Mouse (Mus musculus) heart, adult 2 months (tissue): ENCODE results near the gene Ugt1a10. TPM values are rescaled to one million over a fixed set of nuclear protein-coding genes. Genes with fewer than 3 reads are reported as not detected.

ENCODE experiments used
- DNase-seq, 2 experiments: peaks; one replicate each; pipeline ENCODE4 v3.0.0; 2021
- H3K27ac ChIP-seq: fragments of 200-600 bp; 2 replicates; pipeline ENCODE4 v1.8.1; 2022
- H3K27me3 ChIP-seq: fragments of 200-500 bp; 2 replicates; pipeline ENCODE4 v1.6.1; 2012; ENCODE audit warnings: mild to moderate bottlenecking, low read length, inconsistent platforms, mixed read lengths; ENCODE audit not compliant: control insufficient read depth, insufficient read depth
- H3K36me3 ChIP-seq: fragments of 200-500 bp; 2 replicates; pipeline ENCODE4 v1.6.1; 2012; ENCODE audit warnings: low read length, inconsistent platforms; ENCODE audit not compliant: control insufficient read depth, insufficient read depth
- H3K4me1 ChIP-seq: fragments of 200-500 bp; 2 replicates; pipeline ENCODE4 v1.6.1; 2011; ENCODE audit warnings: low read length; ENCODE audit not compliant: control insufficient read depth, insufficient read depth
- H3K4me3 ChIP-seq: fragments of 200-600 bp; 2 replicates; pipeline ENCODE4 v1.8.1; 2022
- H3K79me2 ChIP-seq: fragments of 200-500 bp; replicated peaks from 2 replicates; pipeline ENCODE4 v1.6.1; 2012; ENCODE audit warnings: mild to moderate bottlenecking, inconsistent platforms, low read length, moderate library complexity, mixed read lengths; ENCODE audit not compliant: control insufficient read depth, insufficient read depth
- H3K9ac ChIP-seq: fragments of 200-500 bp; 2 replicates; pipeline ENCODE4 v1.6.1; 2012; ENCODE audit warnings: low read depth, mild to moderate bottlenecking, control low read depth, inconsistent platforms, low read length, mixed read lengths
- CTCF ChIP-seq: fragments of 200-600 bp; IDR thresholded peaks from 2 replicates; pipeline ENCODE4 v1.8.1; 2022; ENCODE audit warnings: antibody characterized with exemption, mild to moderate bottlenecking, moderate library complexity
- EP300 ChIP-seq: fragments of 200-500 bp; IDR thresholded peaks from 2 replicates; pipeline ENCODE4 v1.6.1; 2011; ENCODE audit warnings: low read depth, low read length, control low read depth; ENCODE audit not compliant: insufficient read depth
- POLR2A ChIP-seq: fragments of 200-500 bp; IDR thresholded peaks from 2 replicates; pipeline ENCODE4 v1.6.1; 2011; ENCODE audit warnings: mild to moderate bottlenecking, low read depth, low read length, control low read depth; ENCODE audit not compliant: insufficient read depth
- WGBS: fragments of 180-500 bp; shearing (Covaris S2); methylation state at CpG from one replicate; pipeline ENCODE4 v1.1.7; 2018; 5-methylcytosine and 5-hydroxymethylcytosine counted together
- intact Hi-C: fragments of 180-260 bp; cut with DNase I; formaldehyde crosslinking; loops from one replicate; pipeline ENCODE4 v1.15.1; 2025
- polyA plus RNA-seq: library from polyadenylated mRNA; depleted of rRNA; stranded (reverse); fragments of >200 nt; gene quantifications from 2 replicates; pipeline ENCODE4 v1.2.3, GENCODE M21; 2012
- total RNA-seq, 2 experiments: library from RNA; stranded (reverse); gene quantifications; 2 replicates each; pipeline ENCODE4 v1.2.3; 2021

Gene Ugt1a10
- total and polyA plus RNA-seq, 3 experiments, result not detected

DNA sequence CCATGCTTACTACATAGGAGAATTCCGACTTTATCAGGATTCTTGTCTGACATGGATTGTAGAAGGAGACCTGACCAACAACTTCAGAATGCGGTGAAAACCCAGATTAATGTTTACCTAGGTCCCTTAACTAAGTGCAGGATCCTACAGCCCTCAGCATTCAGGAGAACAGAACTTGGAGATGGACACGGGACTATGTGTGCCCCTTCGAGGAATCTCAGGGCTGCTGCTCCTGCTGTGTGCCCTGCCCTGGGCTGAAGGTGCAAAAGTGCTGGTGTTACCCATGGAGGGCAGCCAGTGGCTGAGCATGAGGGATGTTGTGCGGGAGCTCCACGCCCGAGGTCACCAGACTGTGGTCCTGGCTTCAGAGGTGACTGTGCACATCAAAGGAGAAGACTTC lies 145.3 kb downstream of the Ugt1a10 start, which contains the start of gene Ugt1a2:
TSS of gene Ugt1a2 (plus strand) at position 146 of the 400 bp plus-strand sequence.
- intact Hi-C loops, result no loop called here
- 0 out of 2 replicates have a peak, but pooled peaks cover 1% of the 10 kb centered on the region for H3K27me3 ChIP-seq
- no peaks in the 10 kb centered on the region for H3K79me2 ChIP-seq
- no peak within 1 kb of the TSS for H3K9ac ChIP-seq
- TF ChIP-seq POLR2A, result no peak
- TF ChIP-seq CTCF, result no peak
- no peak for TF ChIP-seq EP300
- H3K4me3 ChIP-seq, result no peak within 1 kb of the TSS
- H3K36me3 ChIP-seq, result no peaks in the 10 kb centered on the region
- H3K4me1 ChIP-seq, result no peaks in the 10 kb centered on the region
- no peak within 1 kb of the TSS for H3K27ac ChIP-seq
- WGBS, result 75% methylated on average over 7 of the region's 7 CpGs
- no peak for DNase-seq

DNA sequence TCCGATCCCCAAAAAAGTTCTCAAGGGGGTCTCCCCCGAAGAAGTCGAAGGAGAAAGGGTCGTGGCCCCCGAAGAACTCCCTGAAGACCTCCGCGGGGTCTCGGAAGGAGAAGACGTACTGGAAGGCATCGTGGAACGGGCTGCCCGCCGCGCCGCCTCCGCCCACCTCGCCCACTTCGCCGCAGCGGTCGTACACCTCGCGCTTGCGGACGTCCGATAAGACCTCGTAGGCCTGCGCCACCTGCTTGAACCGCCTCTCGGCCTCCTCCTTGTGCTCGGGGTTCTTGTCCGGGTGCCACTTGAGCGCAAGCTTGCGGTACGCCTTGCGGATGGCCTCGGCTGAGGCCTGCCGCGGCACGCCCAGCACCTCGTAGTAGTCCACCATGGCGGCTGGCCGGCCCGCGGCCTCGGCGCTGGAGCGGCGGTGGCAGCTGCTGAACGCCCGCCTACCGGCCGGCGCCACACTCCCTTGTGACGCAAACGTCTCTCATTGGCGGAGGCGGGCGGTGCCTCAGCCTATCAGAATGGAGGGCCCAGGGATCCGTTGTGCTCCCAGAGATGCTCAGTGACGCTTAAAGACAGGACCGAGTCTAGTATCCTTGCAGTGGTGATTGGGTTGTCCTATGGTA lies 150.2 kb downstream of the Ugt1a10 start, which contains the start of gene Dnajb3:
TSS of gene Dnajb3 (minus strand) at position 489 of the 629 bp plus-strand sequence.
- Histone ChIP-seq H3K36me3 (no peaks in the 10 kb centered on the region), H3K27ac (no peak within 1 kb of the TSS), H3K4me3 (peak within 1 kb of the TSS; percentile 48), H3K9ac (peak within 1 kb of the TSS; percentile 71), H3K4me1 (no peaks in the 10 kb centered on the region), H3K79me2 (no peaks in the 10 kb centered on the region), H3K27me3 (no peaks in the 10 kb centered on the region)
- 6% methylated on average over 62 of the region's 62 CpGs for WGBS
- intact Hi-C loops, result no loop called here
- peak; percentile 68 to 76 for DNase-seq
- TF ChIP-seq POLR2A, result no peak
- no peak for TF ChIP-seq CTCF
- TF ChIP-seq EP300, result no peak

DNA sequence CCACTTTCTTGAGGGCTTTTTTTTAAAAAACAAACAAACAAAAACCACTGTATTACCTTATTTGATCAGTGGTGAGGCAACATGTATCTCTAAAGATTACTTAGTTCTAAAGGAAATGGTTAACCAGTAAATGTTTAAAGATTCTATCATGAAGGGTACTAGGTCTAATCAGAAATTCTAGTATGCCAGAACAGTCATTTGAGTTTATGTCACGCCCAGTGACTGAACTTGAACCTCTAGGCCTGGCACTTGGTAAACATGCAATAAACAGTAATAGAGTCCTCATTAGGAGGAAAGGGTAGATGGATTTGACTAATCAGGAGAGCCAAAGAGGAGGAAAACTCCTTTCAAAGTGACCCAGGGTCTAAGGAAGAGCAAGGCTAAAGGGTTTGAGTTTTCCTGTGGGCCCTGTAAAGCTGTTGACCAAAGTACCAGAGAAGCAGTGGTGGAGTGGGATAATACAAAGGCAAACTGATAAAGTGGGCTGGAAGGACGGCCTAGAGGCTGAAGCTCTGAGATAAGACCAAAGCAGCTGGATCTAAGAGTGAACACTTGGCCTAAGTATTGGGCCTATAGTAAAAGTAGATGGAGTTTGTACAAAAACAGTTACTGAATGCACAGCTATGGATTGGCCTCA lies 151.8 kb downstream of the Ugt1a10 start:
- H3K4me1 ChIP-seq, result no peaks in the 10 kb centered on the region
- H3K27ac ChIP-seq, result no peak overlapping the region
- H3K4me3 ChIP-seq, result no peak overlapping the region
- H3K9ac ChIP-seq, result no peak overlapping the region
- TF ChIP-seq EP300, result no peak
- no peak for TF ChIP-seq CTCF
- TF ChIP-seq POLR2A, result no peak
- no peak for DNase-seq
- WGBS, result 70% methylated on average over 2 of the region's 2 CpGs
- no peaks in the 10 kb centered on the region for H3K27me3 ChIP-seq
- H3K79me2 ChIP-seq, result no peaks in the 10 kb centered on the region
- no peaks in the 10 kb centered on the region for H3K36me3 ChIP-seq
- intact Hi-C loops, result no loop called here

DNA sequence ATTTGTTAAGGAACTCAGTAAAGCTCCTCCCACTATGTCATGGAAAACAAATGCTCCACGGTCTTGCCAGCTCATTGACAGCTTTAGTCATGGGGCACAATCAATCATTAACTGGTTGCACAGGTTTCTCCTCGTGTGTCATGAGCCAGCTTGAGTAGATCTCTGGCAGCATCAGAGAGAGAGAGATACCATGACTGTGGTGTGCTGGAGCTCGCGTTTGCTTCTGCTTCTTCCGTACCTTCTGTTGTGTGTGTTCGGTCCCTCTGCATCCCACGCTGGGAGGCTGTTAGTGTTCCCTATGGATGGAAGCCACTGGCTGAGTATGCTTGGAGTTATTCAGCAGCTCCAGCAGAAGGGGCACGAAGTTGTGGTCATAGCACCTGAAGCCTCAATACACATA lies 156.6 kb downstream of the Ugt1a10 start, which contains the start of gene Ugt1a1:
TSS of gene Ugt1a1 (plus strand) at position 148 of the 400 bp plus-strand sequence.
- TF ChIP-seq EP300, result no peak
- TF ChIP-seq POLR2A, result no peak
- no peak for TF ChIP-seq CTCF
- peak in 1 of 2 experiments; percentile 21 for DNase-seq
- Histone ChIP-seq H3K79me2 (no peaks in the 10 kb centered on the region), H3K4me1 (no peaks in the 10 kb centered on the region), H3K36me3 (no peaks in the 10 kb centered on the region), H3K27ac (no peak within 1 kb of the TSS), H3K4me3 (no peak within 1 kb of the TSS), H3K27me3 (no peaks in the 10 kb centered on the region), H3K9ac (no peak within 1 kb of the TSS)
- intact Hi-C loops, result no loop called here
- WGBS, result 61% methylated on average over 8 of the region's 8 CpGs

DNA sequence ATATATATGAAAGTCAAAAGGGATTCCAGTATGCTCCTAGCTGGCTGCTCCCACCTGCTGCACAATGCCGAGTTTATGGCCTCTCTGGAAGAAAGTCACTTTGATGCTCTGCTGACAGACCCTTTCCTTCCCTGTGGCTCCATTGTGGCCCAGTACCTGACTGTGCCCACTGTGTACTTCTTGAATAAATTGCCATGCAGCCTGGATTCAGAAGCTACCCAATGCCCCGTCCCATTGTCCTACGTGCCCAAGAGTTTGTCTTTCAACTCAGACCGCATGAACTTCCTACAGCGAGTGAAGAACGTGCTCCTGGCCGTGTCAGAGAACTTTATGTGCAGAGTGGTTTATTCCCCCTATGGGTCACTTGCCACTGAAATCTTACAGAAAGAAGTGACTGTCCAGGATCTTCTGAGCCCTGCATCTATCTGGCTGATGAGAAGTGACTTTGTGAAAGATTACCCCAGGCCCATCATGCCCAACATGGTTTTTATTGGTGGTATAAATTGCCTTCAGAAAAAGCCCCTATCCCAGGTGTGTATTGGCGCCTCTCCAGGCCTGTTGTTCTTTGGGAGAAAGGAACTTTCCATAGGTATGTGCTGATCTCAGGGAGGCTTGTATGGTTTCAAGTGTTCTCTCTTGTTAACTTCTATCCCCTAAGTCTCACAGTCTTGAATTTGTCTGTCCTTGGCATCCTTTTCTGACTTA lies 157.3 kb downstream of the Ugt1a10 start:
- no peak overlapping the region for H3K4me3 ChIP-seq
- no peak overlapping the region for H3K27ac ChIP-seq
- no peaks in the 10 kb centered on the region for H3K27me3 ChIP-seq
- H3K79me2 ChIP-seq, result no peaks in the 10 kb centered on the region
- no peaks in the 10 kb centered on the region for H3K36me3 ChIP-seq
- H3K4me1 ChIP-seq, result no peaks in the 10 kb centered on the region
- TF ChIP-seq EP300 (no peak), CTCF (no peak), POLR2A (no peak)
- DNase-seq, result no peak
- H3K9ac ChIP-seq, result no peak overlapping the region
- 56% methylated on average over 8 of the region's 8 CpGs for WGBS
- intact Hi-C loops, result no loop called here
